Mouse (Mus musculus): Measurements from ENCODE around the gene Ftcd. TPM values are rescaled to one million over a fixed set of nuclear protein-coding genes. Genes with fewer than 3 reads are reported as not detected.
A peak's percentile ranks its signal among the peaks of the same experiment; 100 is the strongest.

Gene Ftcd
- total and polyA plus RNA-seq, 2 experiments from 2014 or later: not detected

GRCm38 (mm10) chr10:76596338-76596737 lies 20.9 kb downstream of the Ftcd start:
- Histone ChIP-seq H3K4me3 (ENCODE audit: low read length) (no peak overlapping the region), H3K36me3 (ENCODE audit: insufficient read depth, low read length) (no peaks in the 10 kb centered on the region), H3K27ac (no peak overlapping the region), H3K9ac (replicated peaks; ENCODE audit: low read length) (no peak overlapping the region), H3K9me3 (ENCODE audit: low read length) (no peaks in the 10 kb centered on the region), H3K27me3 (ENCODE audit: insufficient read depth, low read length) (no peaks in the 10 kb centered on the region), H3K4me2 (ENCODE audit: low read depth, low read length) (no peak overlapping the region), H3K4me1 (ENCODE audit: insufficient read depth, low read length) (no peaks in the 10 kb centered on the region)
- TF ChIP-seq CTCF (IDR thresholded peaks at IDR 0.05; ENCODE audit: low read depth): no peak
- ATAC-seq (no peak), DNase-seq (ENCODE audit: low spot score) (no peak)
- WGBS: 92% methylated on average over 31 of the region's 31 CpGs

GRCm38 (mm10) chr10:76602690-76603089 lies 27.2 kb downstream of the Ftcd start:
- WGBS: 71% methylated on average over 3 of the region's 3 CpGs

GRCm38 (mm10) chr10:76612473-76612872 lies 37.0 kb downstream of the Ftcd start:
- DNase-seq (ENCODE audit: low spot score) (no peak), ATAC-seq (no peak)
- Histone ChIP-seq H3K27me3 (ENCODE audit: insufficient read depth, low read length) (no peaks in the 10 kb centered on the region), H3K36me3 (ENCODE audit: insufficient read depth, low read length) (no peaks in the 10 kb centered on the region), H3K4me2 (ENCODE audit: low read depth, low read length) (no peak overlapping the region), H3K27ac (no peak overlapping the region), H3K9ac (replicated peaks; ENCODE audit: low read length) (no peak overlapping the region), H3K4me3 (ENCODE audit: low read length) (no peak overlapping the region), H3K4me1 (ENCODE audit: insufficient read depth, low read length) (no peaks in the 10 kb centered on the region), H3K9me3 (ENCODE audit: low read length) (no peaks in the 10 kb centered on the region)
- 86% methylated on average over 7 of the region's 7 CpGs for WGBS
- TF ChIP-seq CTCF (IDR thresholded peaks at IDR 0.05; ENCODE audit: low read depth): no peak

More at GRCm38 (mm10) chr10:76602690-76603089, 27.2 kb downstream of the Ftcd start:
- TF ChIP-seq CTCF (IDR thresholded peaks at IDR 0.05; ENCODE audit: low read depth): no peak
- H3K9me3 ChIP-seq (ENCODE audit: low read length): no peaks in the 10 kb centered on the region
- no peak overlapping the region for H3K4me2 ChIP-seq (ENCODE audit: low read depth, low read length)
- ATAC-seq (no peak), DNase-seq (ENCODE audit: low spot score) (no peak)
- H3K27me3 ChIP-seq (ENCODE audit: insufficient read depth, low read length): no peaks in the 10 kb centered on the region
- H3K36me3 ChIP-seq (ENCODE audit: insufficient read depth, low read length): no peaks in the 10 kb centered on the region
- no peak overlapping the region for H3K9ac ChIP-seq (replicated peaks; ENCODE audit: low read length)
- no peaks in the 10 kb centered on the region for H3K4me1 ChIP-seq (ENCODE audit: insufficient read depth, low read length)
- H3K4me3 ChIP-seq (ENCODE audit: low read length): no peak overlapping the region
- no peak overlapping the region for H3K27ac ChIP-seq

GRCm38 (mm10) chr10:76622411-76622810 lies 47.0 kb downstream of the Ftcd start:
- Histone ChIP-seq H3K36me3 (ENCODE audit: insufficient read depth, low read length) (no peaks in the 10 kb centered on the region), H3K4me2 (ENCODE audit: low read depth, low read length) (peak overlapping the region; percentile 65; the same call in 1 of the 2 replicates), H3K9ac (replicated peaks; ENCODE audit: low read length) (no peak overlapping the region), H3K4me1 (ENCODE audit: insufficient read depth, low read length) (no peaks in the 10 kb centered on the region), H3K4me3 (ENCODE audit: low read length) (0 out of 2 replicates have a peak overlapping the region, but pooled peaks have one; percentile 2), H3K27ac (no peak overlapping the region), H3K9me3 (ENCODE audit: low read length) (no peaks in the 10 kb centered on the region), H3K27me3 (ENCODE audit: insufficient read depth, low read length) (no peaks in the 10 kb centered on the region)
- DNase-seq (ENCODE audit: low spot score) (no peak), ATAC-seq (no peak)
- 87% methylated on average over 4 of the region's 4 CpGs for WGBS
- no peak for TF ChIP-seq CTCF (IDR thresholded peaks at IDR 0.05; ENCODE audit: low read depth)

GRCm38 (mm10) chr10:76622928-76623680 lies 47.7 kb downstream of the Ftcd start, which contains the start of gene Col6a2:
Col6a2 (minus strand) TSS chr10:76623630.
- TF ChIP-seq CTCF (IDR thresholded peaks at IDR 0.05; ENCODE audit: low read depth): peak; percentile 72
- Histone ChIP-seq H3K4me1 (ENCODE audit: insufficient read depth, low read length) (no peaks in the 10 kb centered on the region), H3K4me3 (ENCODE audit: low read length) (peak within 1 kb of the TSS; percentile 36), H3K27me3 (ENCODE audit: insufficient read depth, low read length) (no peaks in the 10 kb centered on the region), H3K36me3 (ENCODE audit: insufficient read depth, low read length) (no peaks in the 10 kb centered on the region), H3K27ac (no peak within 1 kb of the TSS), H3K9me3 (ENCODE audit: low read length) (no peaks in the 10 kb centered on the region), H3K4me2 (ENCODE audit: low read depth, low read length) (peak within 1 kb of the TSS; percentile 65), H3K9ac (replicated peaks; ENCODE audit: low read length) (peak within 1 kb of the TSS; percentile 40; the same call in 1 of the 2 replicates)
- peak; percentile 94 for ATAC-seq
- WGBS: 3% methylated on average over 28 of the region's 31 CpGs
- DNase-seq (ENCODE audit: low spot score): peak; percentile 78

- no peak overlapping the region for H3K9ac ChIP-seq (replicated peaks; ENCODE audit: low read length)
Observed at GRCm38 (mm10) chr10:76623734-76624133, 48.3 kb downstream of the Ftcd start.

GRCm38 (mm10) chr10:76624903-76625302 lies 49.5 kb downstream of the Ftcd start:
- Histone ChIP-seq H3K4me1 (ENCODE audit: insufficient read depth, low read length) (no peaks in the 10 kb centered on the region), H3K9me3 (ENCODE audit: low read length) (no peaks in the 10 kb centered on the region), H3K4me2 (ENCODE audit: low read depth, low read length) (no peak overlapping the region), H3K9ac (replicated peaks; ENCODE audit: low read length) (no peak overlapping the region), H3K27ac (no peak overlapping the region), H3K36me3 (ENCODE audit: insufficient read depth, low read length) (no peaks in the 10 kb centered on the region), H3K27me3 (ENCODE audit: insufficient read depth, low read length) (no peaks in the 10 kb centered on the region), H3K4me3 (ENCODE audit: low read length) (no peak overlapping the region)
- peak; percentile 31 for DNase-seq (ENCODE audit: low spot score)
- ATAC-seq: no peak
- 52% methylated on average over 7 of the region's 7 CpGs for WGBS
- TF ChIP-seq CTCF (IDR thresholded peaks at IDR 0.05; ENCODE audit: low read depth): no peak

More at GRCm38 (mm10) chr10:76623734-76624133, 48.3 kb downstream of the Ftcd start:
- Histone ChIP-seq H3K27ac (no peak overlapping the region), H3K4me1 (ENCODE audit: insufficient read depth, low read length) (no peaks in the 10 kb centered on the region), H3K4me2 (ENCODE audit: low read depth, low read length) (peak overlapping the region; percentile 65), H3K9me3 (ENCODE audit: low read length) (no peaks in the 10 kb centered on the region), H3K27me3 (ENCODE audit: insufficient read depth, low read length) (no peaks in the 10 kb centered on the region), H3K4me3 (ENCODE audit: low read length) (peak overlapping the region; percentile 36), H3K36me3 (ENCODE audit: insufficient read depth, low read length) (no peaks in the 10 kb centered on the region)
- 0 out of 2 replicates have a peak, but pooled peaks have one; percentile 17 for ATAC-seq
- TF ChIP-seq CTCF (IDR thresholded peaks at IDR 0.05; ENCODE audit: low read depth): no peak
- 25% methylated on average over 7 of the region's 7 CpGs for WGBS
- DNase-seq (ENCODE audit: low spot score): no peak
